Mouse (Mus musculus): Measurements from ENCODE around the gene Rnf5.

DNA sequence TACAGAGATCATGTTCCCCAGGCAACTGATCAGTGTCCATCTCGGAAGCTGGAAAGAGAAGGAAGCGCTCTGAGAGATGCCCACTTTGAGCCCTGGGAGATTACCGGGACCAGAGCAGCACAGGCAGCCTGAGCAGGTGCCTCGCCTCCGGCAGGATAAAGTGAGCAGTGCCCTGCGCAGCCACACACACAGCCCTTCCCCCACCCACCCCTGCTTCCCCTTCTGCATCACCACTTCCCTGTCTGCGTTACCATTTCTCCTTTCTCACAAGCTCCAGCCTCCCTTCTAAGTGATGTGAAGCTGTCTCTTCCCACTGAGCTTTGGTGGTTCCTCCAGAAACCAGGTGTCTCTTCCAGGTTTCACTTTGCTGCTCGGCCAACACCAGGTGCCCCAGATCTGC lies 42.3 kb downstream of the Rnf5 start:
- TF ChIP-seq CTCF (IDR thresholded peaks at IDR 0.05; ENCODE audit: extremely low read depth, insufficient read depth, low read length) (no peak), POLR2A (IDR thresholded peaks at IDR 0.05; ENCODE audit: extremely low read depth, insufficient read depth, low read length) (no peak)
